Mouse (Mus musculus): ENCODE measurements around the gene Macf1. TPM values are rescaled to one million over a fixed set of nuclear protein-coding genes. Genes with fewer than 3 reads are reported as not detected.

Macf1 gene
- total and polyA plus RNA-seq, 3 experiments = 71.4 to 223 (median 222) TPM

DNA sequence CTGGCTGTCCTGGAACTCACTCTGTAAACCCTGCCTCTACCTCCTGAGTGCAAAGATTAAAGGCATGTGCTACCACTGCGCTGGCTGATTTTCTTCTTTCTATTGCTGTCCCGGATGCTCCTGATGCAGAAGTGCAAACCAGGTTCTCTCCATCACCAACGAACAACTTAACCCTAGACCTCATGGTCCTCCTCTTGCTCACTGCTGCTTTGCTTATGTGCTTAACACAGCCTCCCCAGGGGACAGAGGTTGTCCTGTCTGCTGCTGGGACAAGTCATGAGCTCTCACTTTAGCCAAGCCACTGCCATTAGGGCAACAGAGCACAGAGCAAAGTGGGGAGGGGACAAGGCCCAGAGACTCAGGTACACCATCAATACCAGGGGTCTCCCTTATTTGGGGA lies 369.7 kb downstream of the Macf1 start:
- no peak for DNase-seq
- no peak overlapping the region for H3K27ac ChIP-seq
- no peak overlapping the region for H3K9ac ChIP-seq (ENCODE audit: low read depth, low read length)
- TF ChIP-seq EP300 (IDR thresholded peaks at IDR 0.05; ENCODE audit: insufficient read depth, low read depth, low read length) = no peak
- H3K36me3 ChIP-seq (ENCODE audit: control insufficient read depth, insufficient read depth, low read length) = no peaks in the 10 kb centered on the region
- H3K4me1 ChIP-seq (ENCODE audit: control insufficient read depth, insufficient read depth, low read length) = no peaks in the 10 kb centered on the region
- H3K4me3 ChIP-seq = no peak overlapping the region
- no peaks in the 10 kb centered on the region for H3K79me2 ChIP-seq (replicated peaks; ENCODE audit: control insufficient read depth, insufficient read depth, low read length)
- WGBS = 90% methylated on average over 3 of the region's 3 CpGs
- intact Hi-C loops (cut with DNase I) = no loop called here
- H3K27me3 ChIP-seq (ENCODE audit: control insufficient read depth, insufficient read depth, low read length) = no peaks in the 10 kb centered on the region

- Histone ChIP-seq H3K27me3 (ENCODE audit: control insufficient read depth, insufficient read depth, low read length) (no peaks in the 10 kb centered on the region), H3K9ac (ENCODE audit: low read depth, low read length) (no peak overlapping the region), H3K4me1 (ENCODE audit: control insufficient read depth, insufficient read depth, low read length) (no peaks in the 10 kb centered on the region), H3K36me3 (ENCODE audit: control insufficient read depth, insufficient read depth, low read length) (no peaks in the 10 kb centered on the region), H3K27ac (no peak overlapping the region), H3K4me3 (no peak overlapping the region), H3K79me2 (replicated peaks; ENCODE audit: control insufficient read depth, insufficient read depth, low read length) (no peaks in the 10 kb centered on the region)
- no peak for TF ChIP-seq POLR2A (IDR thresholded peaks at IDR 0.05; ENCODE audit: insufficient read depth, low read depth, low read length)
- no peak for TF ChIP-seq EP300 (IDR thresholded peaks at IDR 0.05; ENCODE audit: insufficient read depth, low read depth, low read length)
- no peak for TF ChIP-seq CTCF (IDR thresholded peaks at IDR 0.05)
- intact Hi-C loops (cut with DNase I) = no loop called here
- DNase-seq = no peak
- WGBS = 58% methylated on average over 6 of the region's 6 CpGs
Measured at GRCm38 (mm10) chr4:123313010-123313409, 371.1 kb downstream of the Macf1 start.

GRCm38 (mm10) chr4:123311845-123312244 lies 372.3 kb downstream of the Macf1 start:
- H3K36me3 ChIP-seq (ENCODE audit: control insufficient read depth, insufficient read depth, low read length) = no peaks in the 10 kb centered on the region
- no peaks in the 10 kb centered on the region for H3K27me3 ChIP-seq (ENCODE audit: control insufficient read depth, insufficient read depth, low read length)
- intact Hi-C loops (cut with DNase I) = no loop called here
- H3K79me2 ChIP-seq (replicated peaks; ENCODE audit: control insufficient read depth, insufficient read depth, low read length) = no peaks in the 10 kb centered on the region
- H3K27ac ChIP-seq = no peak overlapping the region
- WGBS = 93% methylated on average over 7 of the region's 7 CpGs
- no peak overlapping the region for H3K4me3 ChIP-seq
- H3K9ac ChIP-seq (ENCODE audit: low read depth, low read length) = no peak overlapping the region
- TF ChIP-seq CTCF (IDR thresholded peaks at IDR 0.05) = no peak
- no peak for TF ChIP-seq POLR2A (IDR thresholded peaks at IDR 0.05; ENCODE audit: insufficient read depth, low read depth, low read length)
- TF ChIP-seq EP300 (IDR thresholded peaks at IDR 0.05; ENCODE audit: insufficient read depth, low read depth, low read length) = no peak
- DNase-seq = no peak
- no peaks in the 10 kb centered on the region for H3K4me1 ChIP-seq (ENCODE audit: control insufficient read depth, insufficient read depth, low read length)

- Histone ChIP-seq H3K27ac (no peak overlapping the region), H3K4me1 (ENCODE audit: control insufficient read depth, insufficient read depth, low read length) (peaks cover 1% of the 10 kb centered on the region; the same call in 1 of the 2 replicates), H3K9ac (ENCODE audit: low read depth, low read length) (no peak overlapping the region), H3K36me3 (ENCODE audit: control insufficient read depth, insufficient read depth, low read length) (no peaks in the 10 kb centered on the region), H3K79me2 (replicated peaks; ENCODE audit: control insufficient read depth, insufficient read depth, low read length) (no peaks in the 10 kb centered on the region), H3K27me3 (ENCODE audit: control insufficient read depth, insufficient read depth, low read length) (no peaks in the 10 kb centered on the region), H3K4me3 (no peak overlapping the region)
- intact Hi-C loops (cut with DNase I) = loop anchor here (5.0 to 10.0 kb wide), 5 partner anchors 49 to 587 kb away; no protein-coding TSS in a partner anchor
- TF ChIP-seq EP300 (IDR thresholded peaks at IDR 0.05; ENCODE audit: insufficient read depth, low read depth, low read length) (0 out of 2 replicates have a peak, but pooled peaks have one; percentile 64), POLR2A (IDR thresholded peaks at IDR 0.05; ENCODE audit: insufficient read depth, low read depth, low read length) (no peak)
- DNase-seq = peak in 1 of 2 experiments; percentile 28
- WGBS = 25% methylated on average over 3 of the region's 3 CpGs
Measured at GRCm38 (mm10) chr4:123308292-123308691, 375.9 kb downstream of the Macf1 start.

- H3K79me2 ChIP-seq (replicated peaks; ENCODE audit: control insufficient read depth, insufficient read depth, low read length) = no peaks in the 10 kb centered on the region
- DNase-seq = no peak
- intact Hi-C loops (cut with DNase I) = loop anchor here (5.0 to 10.0 kb wide), 5 partner anchors 50 to 588 kb away; no protein-coding TSS in a partner anchor
- no peaks in the 10 kb centered on the region for H3K27me3 ChIP-seq (ENCODE audit: control insufficient read depth, insufficient read depth, low read length)
- H3K36me3 ChIP-seq (ENCODE audit: control insufficient read depth, insufficient read depth, low read length) = no peaks in the 10 kb centered on the region
- TF ChIP-seq EP300 (IDR thresholded peaks at IDR 0.05; ENCODE audit: insufficient read depth, low read depth, low read length) = no peak
- no peak for TF ChIP-seq POLR2A (IDR thresholded peaks at IDR 0.05; ENCODE audit: insufficient read depth, low read depth, low read length)
- no peak for TF ChIP-seq CTCF (IDR thresholded peaks at IDR 0.05)
- peaks cover 1% of the 10 kb centered on the region; the same call in 1 of the 2 replicates for H3K4me1 ChIP-seq (ENCODE audit: control insufficient read depth, insufficient read depth, low read length)
- WGBS = 86% methylated on average over 10 of the region's 10 CpGs
- no peak overlapping the region for H3K4me3 ChIP-seq
- no peak overlapping the region for H3K27ac ChIP-seq
- no peak overlapping the region for H3K9ac ChIP-seq (ENCODE audit: low read depth, low read length)
Measured at GRCm38 (mm10) chr4:123306999-123307398, 377.2 kb downstream of the Macf1 start.

- Histone ChIP-seq H3K4me3 (no peak overlapping the region), H3K27ac (no peak overlapping the region), H3K4me1 (ENCODE audit: control insufficient read depth, insufficient read depth, low read length) (peaks cover 1% of the 10 kb centered on the region; the same call in 1 of the 2 replicates), H3K27me3 (ENCODE audit: control insufficient read depth, insufficient read depth, low read length) (no peaks in the 10 kb centered on the region), H3K79me2 (replicated peaks; ENCODE audit: control insufficient read depth, insufficient read depth, low read length) (no peaks in the 10 kb centered on the region), H3K36me3 (ENCODE audit: control insufficient read depth, insufficient read depth, low read length) (no peaks in the 10 kb centered on the region), H3K9ac (ENCODE audit: low read depth, low read length) (no peak overlapping the region)
- WGBS = 10% methylated on average over 3 of the region's 3 CpGs
- no peak for TF ChIP-seq EP300 (IDR thresholded peaks at IDR 0.05; ENCODE audit: insufficient read depth, low read depth, low read length)
- TF ChIP-seq POLR2A (IDR thresholded peaks at IDR 0.05; ENCODE audit: insufficient read depth, low read depth, low read length) = no peak
- TF ChIP-seq CTCF (IDR thresholded peaks at IDR 0.05) = peak; percentile 89
- DNase-seq = peak; percentile 19 to 49
- intact Hi-C loops (cut with DNase I) = loop anchor here (5.0 to 10.0 kb wide), 5 partner anchors 52 to 589 kb away; no protein-coding TSS in a partner anchor
Measured at GRCm38 (mm10) chr4:123305789-123306188, 378.4 kb downstream of the Macf1 start.

Small RNA genes lying within 50 kb of the gene (microRNA-seq; reads per million reads assigned to microRNA genes)
- 0 reads per million in 2 experiments for gene Mir6398

Other genes starting within 250 kb of the Macf1 start
- 100 to 1,000 TPM; 410 to 474 TPM for gene Ndufs5, start 33.8 kb upstream of the Macf1 start, total RNA-seq (2021)
- 197 and 331 TPM in 2 replicates for gene Ndufs5, start 33.8 kb upstream of the Macf1 start, polyA plus RNA-seq (2012; rRNA removed)
- gene Akirin1, start 66.0 kb upstream of the Macf1 start, total RNA-seq (2021) = 10 to 100 TPM; 24.2 to 28.3 TPM
- 13.4 and 19.2 TPM in 2 replicates for gene Akirin1, start 66.0 kb upstream of the Macf1 start, polyA plus RNA-seq (2012; rRNA removed)
- gene Rhbdl2, start 103.5 kb upstream of the Macf1 start, total RNA-seq (2021) = not detected
- gene Rhbdl2, start 103.5 kb upstream of the Macf1 start, polyA plus RNA-seq (2012; rRNA removed) = 0.23 and 0.33 TPM in 2 replicates
- gene 4933427I04Rik, start 175.3 kb upstream of the Macf1 start, total RNA-seq (2021) = not detected
- gene 4933427I04Rik, start 175.3 kb upstream of the Macf1 start, polyA plus RNA-seq (2012; rRNA removed) = not detected in 2 replicates
- gene Mycbp, start 220.5 kb upstream of the Macf1 start, total RNA-seq (2021) = 10 to 100 TPM; 24.1 to 24.4 TPM
- gene Mycbp, start 220.5 kb upstream of the Macf1 start, polyA plus RNA-seq (2012; rRNA removed) = 15.3 and 27.8 TPM in 2 replicates
- gene Rragc, start 233.1 kb upstream of the Macf1 start, total RNA-seq (2021) = 10 to 100 TPM; 39.4 to 40.6 TPM
- gene Rragc, start 233.1 kb upstream of the Macf1 start, polyA plus RNA-seq (2012; rRNA removed) = 29.6 and 45.4 TPM in 2 replicates
- gene 4930535I16Rik, start 233.7 kb upstream of the Macf1 start, total RNA-seq (2021) = not detected
- not detected in 2 replicates for gene 4930535I16Rik, start 233.7 kb upstream of the Macf1 start, polyA plus RNA-seq (2012; rRNA removed)